Mouse (Mus musculus): Measurements from ENCODE around the gene Mettl2. TPM values are rescaled to one million over a fixed set of nuclear protein-coding genes. Genes with fewer than 3 reads are reported as not detected.

Gene Mettl2
- polyA plus RNA-seq, 1 experiment from 2014 or later: 57.2 TPM

DNA sequence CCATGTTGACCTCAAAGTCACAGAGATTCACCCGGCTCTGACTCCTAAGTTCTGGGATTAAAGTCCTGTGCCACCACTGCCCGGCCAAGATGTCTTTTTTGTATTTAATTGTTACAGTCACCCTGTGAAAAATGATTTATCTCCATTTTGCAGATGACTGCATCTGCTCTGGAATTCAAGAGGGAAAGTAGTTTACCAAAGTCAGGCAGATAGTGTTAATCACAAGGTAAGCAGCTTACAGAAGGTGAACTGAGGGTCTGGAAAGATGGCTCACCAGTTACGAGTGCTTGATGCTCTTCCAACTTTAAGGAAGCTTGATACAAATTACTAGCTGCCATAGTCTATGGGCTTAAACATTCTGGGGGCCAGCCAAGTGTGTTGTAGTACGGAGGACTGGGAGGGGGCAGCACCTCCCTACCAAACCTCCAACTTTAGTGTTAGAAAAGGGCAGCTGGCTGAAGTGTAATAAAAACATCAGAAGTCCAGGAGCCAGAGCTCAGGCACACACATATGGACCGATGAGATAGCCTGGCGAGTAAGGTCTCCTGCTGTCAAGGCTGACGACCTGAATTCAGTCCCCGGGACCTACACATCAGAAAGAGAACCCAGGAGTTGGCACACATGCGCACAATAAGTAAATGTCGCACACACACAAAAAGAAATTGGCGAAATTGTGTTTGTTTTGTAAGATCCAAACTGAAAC lies 18.4 kb downstream of the Mettl2 start:
- DNase-seq (ENCODE audit: low spot score): no peak
- peaks cover 7% of the 10 kb centered on the region; the same call in 1 of the 2 replicates for H3K4me1 ChIP-seq
- 84% methylated on average over 11 of the region's 11 CpGs for WGBS
- no peak overlapping the region for H3K4me3 ChIP-seq
- no peak overlapping the region for H3K27ac ChIP-seq (replicated peaks)
- no peaks in the 10 kb centered on the region for H3K9me3 ChIP-seq
- no peaks in the 10 kb centered on the region for H3K27me3 ChIP-seq (replicated peaks; ENCODE audit: low read depth, poor library complexity, severe bottlenecking)
- peaks cover 24% of the 10 kb centered on the region for H3K36me3 ChIP-seq (replicated peaks)

GRCm38 (mm10) chr11:105145211-105145610 lies 19.0 kb downstream of the Mettl2 start:
- no peak overlapping the region for H3K4me3 ChIP-seq
- peaks cover 19% of the 10 kb centered on the region for H3K36me3 ChIP-seq (replicated peaks)
- 89% methylated on average over 10 of the region's 10 CpGs for WGBS
- H3K27me3 ChIP-seq (replicated peaks; ENCODE audit: low read depth, poor library complexity, severe bottlenecking): peaks cover 2% of the 10 kb centered on the region
- H3K4me1 ChIP-seq: peaks cover 7% of the 10 kb centered on the region; the same call in 1 of the 2 replicates
- DNase-seq (ENCODE audit: low spot score): no peak
- H3K9me3 ChIP-seq: no peaks in the 10 kb centered on the region
- H3K27ac ChIP-seq (replicated peaks): no peak overlapping the region

DNA sequence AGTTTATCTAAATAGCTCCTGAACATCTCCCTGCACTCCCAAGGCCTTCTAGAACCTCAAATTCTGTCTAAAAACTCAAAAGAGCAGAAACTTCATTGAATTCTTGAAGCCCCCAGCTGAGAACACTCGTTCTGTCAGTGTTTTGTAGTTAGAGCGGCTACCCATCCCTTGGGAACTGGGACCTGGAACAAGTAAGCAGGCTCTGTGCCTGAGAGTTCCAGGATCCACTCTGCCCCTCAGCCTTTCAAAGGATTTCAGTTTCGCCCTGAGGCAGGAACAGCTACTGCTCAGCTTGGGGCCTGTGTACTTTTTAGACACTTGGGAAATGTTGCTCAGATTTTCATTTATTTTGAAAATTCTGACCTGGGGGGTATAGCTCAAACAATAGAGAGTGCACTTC lies 20.4 kb downstream of the Mettl2 start, which contains the start of gene Gm10842:
Gene Gm10842, plus strand, starts transcription at position 301 of the 400 bp plus-strand sequence.
- DNase-seq (ENCODE audit: low spot score): no peak
- Histone ChIP-seq H3K4me3 (no peak within 1 kb of the TSS), H3K27ac (replicated peaks) (no peak within 1 kb of the TSS), H3K27me3 (replicated peaks; ENCODE audit: low read depth, poor library complexity, severe bottlenecking) (peaks cover 16% of the 10 kb centered on the region), H3K36me3 (replicated peaks) (peaks cover 6% of the 10 kb centered on the region; the same call in 1 of the 2 replicates), H3K9me3 (no peaks in the 10 kb centered on the region), H3K4me1 (peaks cover 17% of the 10 kb centered on the region)
- 69% methylated on average over 3 of the region's 3 CpGs for WGBS

GRCm38 (mm10) chr11:105149353-105149752 lies 23.1 kb downstream of the Mettl2 start:
- H3K27me3 ChIP-seq (replicated peaks; ENCODE audit: low read depth, poor library complexity, severe bottlenecking): peaks cover 18% of the 10 kb centered on the region
- no peak for DNase-seq (ENCODE audit: low spot score)
- no peak overlapping the region for H3K27ac ChIP-seq (replicated peaks)
- H3K4me1 ChIP-seq: peaks cover 38% of the 10 kb centered on the region
- 86% methylated on average over 3 of the region's 3 CpGs for WGBS
- H3K36me3 ChIP-seq (replicated peaks): no peaks in the 10 kb centered on the region
- no peak overlapping the region for H3K4me3 ChIP-seq
- no peaks in the 10 kb centered on the region for H3K9me3 ChIP-seq

DNA sequence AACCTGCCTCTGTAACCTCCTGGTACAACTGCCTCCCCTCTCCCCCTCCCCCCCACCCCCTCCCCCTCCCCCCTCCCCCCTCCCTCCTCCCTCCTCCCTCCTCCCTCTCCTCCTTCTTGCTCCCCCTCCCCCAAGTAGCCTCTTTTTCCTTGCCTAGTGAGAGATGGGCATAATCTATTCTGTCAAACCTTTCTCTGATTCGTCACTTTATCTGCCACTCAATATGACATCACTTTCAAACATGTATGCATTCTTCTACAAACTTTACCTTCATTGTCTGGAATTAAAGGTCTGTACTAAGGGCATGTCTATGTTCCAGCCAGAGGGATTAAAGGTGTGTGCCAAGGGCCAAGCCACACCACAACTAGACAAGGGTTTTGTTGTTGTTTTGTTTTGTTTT lies 23.5 kb downstream of the Mettl2 start:
- H3K4me3 ChIP-seq: no peak overlapping the region
- peaks cover 18% of the 10 kb centered on the region for H3K27me3 ChIP-seq (replicated peaks; ENCODE audit: low read depth, poor library complexity, severe bottlenecking)
- no peak for DNase-seq (ENCODE audit: low spot score)
- H3K4me1 ChIP-seq: peaks cover 42% of the 10 kb centered on the region
- 100% methylated on average over 1 of the region's 1 CpGs for WGBS
- H3K27ac ChIP-seq (replicated peaks): no peak overlapping the region
- no peaks in the 10 kb centered on the region for H3K36me3 ChIP-seq (replicated peaks)
- no peaks in the 10 kb centered on the region for H3K9me3 ChIP-seq

DNA sequence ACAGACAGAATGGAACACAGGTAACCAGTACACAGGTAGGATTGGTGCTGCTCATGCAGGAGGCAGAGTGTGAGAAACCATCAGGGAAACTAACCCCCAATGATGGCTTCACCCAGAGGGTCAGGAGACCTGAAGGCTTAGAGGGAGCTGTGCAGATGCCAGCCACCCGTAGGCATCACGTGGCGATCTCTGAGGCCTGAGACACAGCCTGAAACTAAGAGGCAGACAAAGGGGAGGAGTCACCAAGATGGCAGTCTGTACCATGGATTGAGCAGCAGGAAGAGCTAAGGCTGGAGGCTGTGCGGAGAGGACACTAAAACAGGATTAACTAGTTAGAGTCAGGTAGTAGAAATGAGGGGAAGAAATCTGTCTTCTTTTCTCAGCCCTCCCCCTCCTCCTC lies 24.5 kb downstream of the Mettl2 start:
- H3K4me3 ChIP-seq: no peak overlapping the region
- 52% methylated on average over 4 of the region's 4 CpGs for WGBS
- DNase-seq (ENCODE audit: low spot score): no peak
- H3K4me1 ChIP-seq: peaks cover 52% of the 10 kb centered on the region
- H3K9me3 ChIP-seq: no peaks in the 10 kb centered on the region
- peaks cover 18% of the 10 kb centered on the region for H3K27me3 ChIP-seq (replicated peaks; ENCODE audit: low read depth, poor library complexity, severe bottlenecking)
- no peaks in the 10 kb centered on the region for H3K36me3 ChIP-seq (replicated peaks)
- no peak overlapping the region for H3K27ac ChIP-seq (replicated peaks)

GRCm38 (mm10) chr11:105151226-105152016 lies 25.2 kb downstream of the Mettl2 start:
- Histone ChIP-seq H3K4me3 (no peak overlapping the region; the same call in 1 of the 2 replicates), H3K27ac (replicated peaks) (no peak overlapping the region), H3K9me3 (no peaks in the 10 kb centered on the region), H3K27me3 (replicated peaks; ENCODE audit: low read depth, poor library complexity, severe bottlenecking) (peaks cover 18% of the 10 kb centered on the region), H3K36me3 (replicated peaks) (no peaks in the 10 kb centered on the region), H3K4me1 (peaks cover 59% of the 10 kb centered on the region)
- peak; percentile 47 for DNase-seq (ENCODE audit: low spot score)
- WGBS: 21% methylated on average over 19 of the region's 19 CpGs

- Histone ChIP-seq H3K4me3 (no peak overlapping the region; the same call in 1 of the 2 replicates), H3K9me3 (no peaks in the 10 kb centered on the region), H3K36me3 (replicated peaks) (no peaks in the 10 kb centered on the region), H3K4me1 (peaks cover 64% of the 10 kb centered on the region), H3K27me3 (replicated peaks; ENCODE audit: low read depth, poor library complexity, severe bottlenecking) (peaks cover 20% of the 10 kb centered on the region), H3K27ac (replicated peaks) (no peak overlapping the region)
- WGBS: 52% methylated on average over 4 of the region's 4 CpGs
- no peak for DNase-seq (ENCODE audit: low spot score)
These were observed 25.7 kb downstream of the Mettl2 start for GRCm38 (mm10) chr11:105152017-105152300.

GRCm38 (mm10) chr11:105152357-105152899 lies 26.2 kb downstream of the Mettl2 start:
- Histone ChIP-seq H3K36me3 (replicated peaks) (no peaks in the 10 kb centered on the region), H3K9me3 (no peaks in the 10 kb centered on the region), H3K4me3 (no peak overlapping the region), H3K27me3 (replicated peaks; ENCODE audit: low read depth, poor library complexity, severe bottlenecking) (peaks cover 24% of the 10 kb centered on the region), H3K4me1 (peaks cover 67% of the 10 kb centered on the region), H3K27ac (replicated peaks) (no peak overlapping the region; the same call in 1 of the 2 replicates)
- 63% methylated on average over 11 of the region's 11 CpGs for WGBS
- no peak for DNase-seq (ENCODE audit: low spot score)

DNA sequence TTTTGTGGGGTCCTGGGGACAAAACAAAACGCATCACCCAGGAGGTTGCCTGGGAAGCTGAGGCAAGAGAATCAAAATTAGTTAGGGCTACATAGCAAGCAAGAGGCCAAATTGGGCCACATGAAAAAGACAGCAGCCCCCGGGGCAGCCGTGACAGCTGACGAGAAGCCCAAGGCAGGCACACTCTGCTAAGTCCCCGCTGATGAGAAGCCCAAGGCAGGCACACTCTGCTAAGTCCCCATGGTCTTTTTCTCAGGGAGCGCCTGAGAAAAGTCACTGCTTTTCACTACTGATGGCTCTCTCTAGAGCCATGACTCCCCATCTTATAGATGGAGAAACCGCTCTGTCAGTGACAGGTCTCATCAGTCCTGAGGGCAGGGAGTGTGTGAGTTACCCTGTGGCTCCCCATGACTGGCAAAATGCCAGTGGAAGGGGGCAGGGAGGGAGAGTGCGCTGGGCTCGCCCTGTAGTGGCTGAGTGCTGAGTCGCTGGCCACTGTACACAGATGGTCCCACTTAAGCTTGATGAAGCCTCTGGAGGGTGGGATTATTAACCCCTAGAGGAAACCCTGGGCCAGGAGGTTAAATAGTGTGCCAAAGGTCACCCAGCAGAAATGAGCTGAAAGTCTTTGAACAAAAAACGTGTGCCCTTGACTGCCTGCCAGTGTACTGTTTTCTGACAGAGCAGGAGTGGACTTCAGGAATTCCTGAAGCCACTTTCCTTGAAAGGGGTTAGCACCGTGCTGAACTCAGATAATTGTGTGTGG lies 27.0 kb downstream of the Mettl2 start:
- Histone ChIP-seq H3K9me3 (no peaks in the 10 kb centered on the region), H3K27ac (replicated peaks) (peak overlapping the region; percentile 30; the same call in 1 of the 2 replicates)

GRCm38 (mm10) chr11:105155915-105156314 lies 29.7 kb downstream of the Mettl2 start:
- Histone ChIP-seq H3K27me3 (replicated peaks; ENCODE audit: low read depth, poor library complexity, severe bottlenecking) (peaks cover 16% of the 10 kb centered on the region), H3K4me3 (no peak overlapping the region), H3K36me3 (replicated peaks) (no peaks in the 10 kb centered on the region), H3K27ac (replicated peaks) (peak overlapping the region; percentile 54), H3K9me3 (no peaks in the 10 kb centered on the region), H3K4me1 (peaks cover 63% of the 10 kb centered on the region)
- WGBS: 56% methylated on average over 4 of the region's 4 CpGs
- no peak for DNase-seq (ENCODE audit: low spot score)

More for the DNA sequence above, 27.0 kb downstream of the Mettl2 start:
- Histone ChIP-seq H3K27me3 (replicated peaks; ENCODE audit: low read depth, poor library complexity, severe bottlenecking) (peaks cover 25% of the 10 kb centered on the region), H3K4me1 (peaks cover 67% of the 10 kb centered on the region), H3K4me3 (peak overlapping the region; percentile 11; the same call in 1 of the 2 replicates), H3K36me3 (replicated peaks) (no peaks in the 10 kb centered on the region)
- DNase-seq (ENCODE audit: low spot score): peak; percentile 82
- WGBS: 15% methylated on average over 12 of the region's 12 CpGs

GRCm38 (mm10) chr11:105156748-105157267 lies 30.6 kb downstream of the Mettl2 start:
- peaks cover 7% of the 10 kb centered on the region for H3K27me3 ChIP-seq (replicated peaks; ENCODE audit: low read depth, poor library complexity, severe bottlenecking)
- peak overlapping the region; percentile 54; the same call in 1 of the 2 replicates for H3K27ac ChIP-seq (replicated peaks)
- DNase-seq (ENCODE audit: low spot score): no peak
- no peaks in the 10 kb centered on the region for H3K36me3 ChIP-seq (replicated peaks)
- 88% methylated on average over 19 of the region's 19 CpGs for WGBS
- peaks cover 54% of the 10 kb centered on the region for H3K4me1 ChIP-seq
- H3K4me3 ChIP-seq: no peak overlapping the region
- H3K9me3 ChIP-seq: no peaks in the 10 kb centered on the region
